Mouse (Mus musculus) c-Kit-positive CD71-positive TER-119-negative erythroid progenitor cells, embryonic 14.5 days (primary cell): Measurements from ENCODE around the gene Pgm5.
A peak's percentile ranks its signal among the peaks of the same experiment; 100 is the strongest.

Source experiments
- DNase-seq: peaks from one replicate; pipeline ENCODE4 v3.0.0-alpha.2; 2013; ENCODE audit warnings: low read depth

Gene Pgm5

DNA sequence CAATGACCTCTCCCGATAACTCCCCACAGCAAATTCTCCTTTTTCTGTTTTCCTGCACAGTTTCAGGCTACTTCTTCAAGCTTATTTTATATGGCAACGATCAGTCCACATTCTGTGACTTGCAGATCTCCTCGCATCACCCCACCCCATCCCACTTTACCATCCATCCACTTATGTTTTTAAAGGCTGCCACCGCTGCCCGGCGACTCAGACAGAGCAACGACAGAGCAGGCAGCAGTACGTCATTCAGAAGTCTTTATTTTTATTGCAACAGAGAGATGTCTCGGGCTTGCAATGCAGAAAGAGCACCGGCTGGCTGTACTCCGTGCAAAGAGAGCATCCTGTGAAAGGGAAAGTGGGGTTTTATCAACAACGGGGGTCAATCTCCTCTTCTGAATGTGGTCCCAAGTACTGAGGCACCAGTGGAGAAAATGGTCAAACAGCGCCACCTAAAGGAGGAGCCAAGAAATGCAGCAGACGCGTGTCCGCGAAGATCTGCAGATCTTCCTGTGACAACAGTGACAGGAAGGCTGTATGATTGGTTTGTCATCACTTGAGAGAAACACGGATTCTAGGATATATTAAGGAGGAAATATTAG is 9.5 kb upstream of the Pgm5 start:
- peak; percentile 44 for DNase-seq

DNA sequence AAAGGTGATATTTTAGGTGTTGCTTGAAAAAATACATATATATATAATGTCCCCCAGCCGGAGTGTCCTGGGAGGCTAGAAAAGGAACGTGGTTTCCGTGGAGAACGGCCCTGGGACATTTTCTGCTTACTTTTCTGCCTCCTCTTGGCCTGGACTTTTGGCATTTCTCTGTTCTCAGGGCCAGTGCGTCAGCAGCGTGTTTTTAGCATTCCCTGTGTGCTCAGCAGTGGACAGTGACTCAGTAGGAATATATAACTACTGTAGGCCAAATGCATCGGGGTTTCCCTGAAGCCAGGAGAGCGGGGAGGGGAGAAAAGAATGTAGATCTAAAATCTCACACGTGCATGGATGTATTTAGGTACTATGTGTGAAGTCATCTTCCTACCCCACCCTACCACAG is 3.8 kb upstream of the Pgm5 start:
- DNase-seq, result no peak

DNA sequence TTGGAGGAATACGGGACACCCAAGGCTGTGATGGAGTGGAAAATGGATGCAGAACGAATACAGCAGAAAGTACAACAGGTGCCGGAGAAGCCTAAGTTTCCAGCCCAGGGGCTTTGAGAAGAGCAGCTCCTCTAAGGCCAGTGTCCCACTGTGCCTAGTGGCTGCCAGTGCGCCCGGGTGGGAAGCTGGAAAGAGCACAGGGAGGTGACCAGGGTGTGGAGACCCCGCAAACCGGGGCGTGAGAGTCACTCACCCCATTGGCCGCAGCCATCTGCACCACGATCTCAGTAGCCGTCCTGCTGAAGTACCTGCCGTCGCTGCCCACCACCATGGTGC is 411 bp downstream of the Pgm5 start:
- DNase-seq, result no peak

DNA sequence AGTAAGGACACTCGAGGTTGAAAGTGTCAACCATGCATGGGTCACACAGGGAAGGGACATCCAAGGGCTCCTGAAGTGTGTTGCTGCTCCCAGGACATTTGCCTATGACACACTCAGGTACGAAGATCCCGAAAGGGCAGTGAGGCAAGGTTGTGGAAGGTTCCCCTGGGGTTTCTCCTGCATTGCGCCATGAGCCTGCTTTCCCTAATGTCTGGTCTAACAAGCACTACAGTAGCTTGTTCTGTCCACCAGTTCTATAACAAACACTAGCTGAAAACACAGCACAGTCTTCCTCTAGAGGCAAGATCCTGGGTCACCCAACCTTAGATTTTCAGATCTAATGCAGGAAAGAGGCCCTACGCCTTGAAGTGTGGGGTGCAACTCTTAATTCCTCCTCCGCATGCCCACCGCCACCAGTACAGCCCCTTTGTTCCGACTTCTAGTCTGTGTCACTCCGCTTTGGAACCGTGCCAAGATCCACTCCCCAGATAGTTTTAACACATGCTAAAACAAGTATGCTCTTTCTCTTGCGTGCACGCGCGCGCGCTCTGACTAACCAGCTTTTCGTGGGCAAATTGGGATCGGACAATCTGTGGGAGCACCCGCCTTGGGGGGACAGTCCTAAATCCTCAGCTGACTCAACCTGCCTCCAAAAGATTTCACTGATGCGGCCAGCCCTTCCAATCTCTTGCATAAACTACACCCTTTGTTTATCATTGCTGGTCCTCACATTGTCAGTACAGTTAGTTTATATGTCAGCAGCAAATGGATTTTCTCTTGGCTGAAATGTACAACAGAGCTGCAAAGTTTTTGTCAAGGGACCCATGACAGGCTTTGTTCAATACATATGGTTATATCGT is 10.0 kb downstream of the Pgm5 start:
- no peak for DNase-seq

DNA sequence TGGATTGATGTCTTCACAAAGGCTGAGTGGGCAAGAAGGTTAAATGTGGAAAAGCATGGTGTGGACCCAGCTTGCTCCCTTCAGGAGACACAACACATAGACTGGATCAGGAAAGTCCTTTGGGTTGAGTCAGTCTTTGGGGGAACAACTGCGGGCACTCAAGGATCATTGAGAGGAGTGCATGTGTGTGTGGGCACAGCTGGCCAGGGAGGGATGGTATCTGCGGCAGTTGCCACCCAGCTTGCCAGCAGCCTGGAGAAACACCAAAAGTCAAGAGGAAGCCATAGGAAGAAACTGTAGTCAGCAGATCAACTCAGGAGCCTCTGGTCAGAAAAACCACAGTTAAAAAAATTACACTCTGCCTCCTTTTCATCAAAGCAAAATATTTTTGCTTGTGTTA is 12.8 kb downstream of the Pgm5 start:
- no peak for DNase-seq

DNA sequence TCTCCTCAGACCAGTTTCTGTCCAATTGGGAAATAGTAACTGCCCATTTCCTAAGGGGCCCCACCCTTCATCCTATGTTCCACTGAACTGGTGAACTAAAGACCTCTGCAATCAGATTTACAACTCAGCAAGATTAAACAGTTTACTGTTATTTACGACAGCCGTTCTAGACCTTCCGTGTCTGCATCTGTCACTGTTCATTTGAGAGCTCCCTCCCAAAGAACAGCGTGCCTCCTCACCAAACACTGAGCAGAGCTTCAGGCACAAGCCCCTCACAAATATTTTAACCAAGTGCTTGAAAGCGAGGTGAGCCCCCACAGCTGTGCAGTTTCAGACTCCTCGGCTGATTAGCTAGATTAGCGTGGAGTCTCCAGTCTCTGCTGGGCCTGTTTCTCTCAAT is 13.3 kb downstream of the Pgm5 start:
- DNase-seq, result no peak

DNA sequence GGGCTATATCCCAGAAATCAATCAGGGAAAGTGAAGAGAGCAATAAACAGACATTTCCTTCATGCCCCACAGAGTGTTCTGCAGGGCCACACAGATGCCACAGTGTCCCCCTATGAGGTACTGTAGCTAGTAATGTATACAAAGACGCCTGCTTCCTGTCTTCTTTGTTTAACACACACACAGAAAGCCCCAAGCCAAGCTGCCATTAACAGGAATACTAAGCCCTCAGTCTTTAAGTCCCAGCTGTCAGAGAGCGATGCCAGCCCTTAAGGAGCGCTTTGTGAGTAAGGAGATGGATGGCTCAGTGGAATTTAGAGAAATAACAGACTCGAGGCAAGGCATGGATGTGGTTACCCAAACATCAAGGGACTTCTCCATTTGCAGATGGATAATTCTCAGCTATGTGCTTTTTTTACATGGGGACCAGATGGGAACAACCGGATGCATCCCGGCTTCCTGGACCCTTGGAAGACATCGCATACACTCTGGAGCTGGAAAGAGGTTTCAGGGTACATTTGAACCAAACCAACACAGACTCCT is 16.6 kb downstream of the Pgm5 start:
- no peak for DNase-seq

DNA sequence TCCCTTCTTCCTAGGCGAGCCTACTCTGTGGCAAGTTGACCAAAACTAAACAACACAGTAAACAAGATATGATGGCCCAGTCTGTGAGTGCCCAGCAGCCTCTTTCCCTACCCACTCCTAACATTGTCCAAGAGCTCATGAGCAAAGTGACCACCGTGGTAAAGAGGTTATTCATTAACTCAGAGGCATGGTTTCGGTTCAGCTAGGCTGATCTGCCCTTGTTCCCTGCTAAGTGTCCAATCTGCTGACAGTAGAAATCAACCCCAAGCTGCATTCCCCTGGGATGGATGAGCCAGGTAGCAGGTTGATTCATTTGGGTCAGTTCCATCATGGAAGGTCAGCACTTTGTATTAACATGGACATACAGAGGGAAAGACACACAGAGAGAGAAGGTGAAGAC is 19.6 kb downstream of the Pgm5 start:
- no peak for DNase-seq

DNA sequence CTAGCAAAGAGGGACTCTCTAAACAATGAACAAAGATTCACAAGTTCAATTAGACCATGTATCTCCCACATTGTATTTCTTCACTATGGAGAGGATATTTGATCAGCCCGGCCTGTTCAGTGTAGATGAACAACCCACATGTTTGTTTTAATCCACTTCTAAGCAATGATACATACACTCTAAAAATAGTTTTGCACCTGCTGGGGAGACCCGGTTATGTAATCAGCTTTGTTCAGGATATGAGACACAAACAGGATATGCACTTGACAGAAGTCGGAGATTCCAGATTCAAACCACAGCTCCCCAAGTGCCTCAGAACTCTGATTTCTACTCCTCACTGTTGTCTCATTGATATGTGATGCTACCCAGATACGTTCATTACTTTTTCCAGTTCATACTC is 37.1 kb downstream of the Pgm5 start:
- no peak for DNase-seq

DNA sequence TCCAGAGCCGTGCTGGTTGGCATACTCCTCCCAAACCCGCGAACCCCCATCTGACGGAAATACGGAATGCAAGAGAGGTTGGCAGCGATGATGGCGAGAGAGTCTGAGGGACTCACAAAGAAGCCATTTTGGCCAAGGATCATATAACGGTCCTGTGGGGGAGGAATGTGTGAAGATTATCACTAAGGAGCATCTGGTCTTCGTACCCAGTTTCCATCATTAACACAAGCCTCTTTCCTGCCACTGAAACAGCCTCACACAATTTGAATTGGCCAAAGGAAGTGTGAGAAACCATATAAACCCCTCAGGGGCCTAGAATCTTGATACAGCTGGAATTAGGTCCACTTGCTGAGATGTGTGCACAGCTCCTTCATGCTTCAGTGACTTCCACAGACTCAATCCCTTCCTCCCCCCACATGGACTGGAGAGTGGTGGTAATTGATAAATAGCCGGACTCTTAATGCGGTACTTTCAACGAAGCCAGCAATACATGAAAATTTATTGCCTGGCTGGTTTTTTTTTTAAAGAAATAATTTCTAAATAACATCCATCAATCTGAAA is 45.9 kb downstream of the Pgm5 start:
- no peak for DNase-seq

DNA sequence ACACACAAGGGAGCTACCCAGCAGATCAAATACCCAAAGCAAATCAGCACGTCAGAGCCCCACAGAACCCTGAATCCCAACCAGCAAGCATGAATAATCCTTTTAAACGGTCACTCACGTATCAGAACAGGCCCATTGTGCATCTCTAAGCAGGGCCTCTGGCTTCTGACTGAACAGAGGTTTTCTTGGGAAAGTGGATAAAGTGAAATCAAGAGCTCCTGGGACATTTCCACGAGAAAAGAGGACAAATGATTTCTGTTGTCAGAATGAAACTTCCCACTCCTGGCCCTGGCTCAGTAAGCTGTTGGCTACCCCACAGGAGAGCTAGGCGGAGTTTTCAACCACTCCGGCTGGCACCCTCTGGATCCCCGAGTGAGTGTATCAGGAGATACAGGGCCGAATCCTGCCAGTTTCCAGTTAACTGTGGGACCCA is 48.8 kb downstream of the Pgm5 start:
- DNase-seq, result no peak

DNA sequence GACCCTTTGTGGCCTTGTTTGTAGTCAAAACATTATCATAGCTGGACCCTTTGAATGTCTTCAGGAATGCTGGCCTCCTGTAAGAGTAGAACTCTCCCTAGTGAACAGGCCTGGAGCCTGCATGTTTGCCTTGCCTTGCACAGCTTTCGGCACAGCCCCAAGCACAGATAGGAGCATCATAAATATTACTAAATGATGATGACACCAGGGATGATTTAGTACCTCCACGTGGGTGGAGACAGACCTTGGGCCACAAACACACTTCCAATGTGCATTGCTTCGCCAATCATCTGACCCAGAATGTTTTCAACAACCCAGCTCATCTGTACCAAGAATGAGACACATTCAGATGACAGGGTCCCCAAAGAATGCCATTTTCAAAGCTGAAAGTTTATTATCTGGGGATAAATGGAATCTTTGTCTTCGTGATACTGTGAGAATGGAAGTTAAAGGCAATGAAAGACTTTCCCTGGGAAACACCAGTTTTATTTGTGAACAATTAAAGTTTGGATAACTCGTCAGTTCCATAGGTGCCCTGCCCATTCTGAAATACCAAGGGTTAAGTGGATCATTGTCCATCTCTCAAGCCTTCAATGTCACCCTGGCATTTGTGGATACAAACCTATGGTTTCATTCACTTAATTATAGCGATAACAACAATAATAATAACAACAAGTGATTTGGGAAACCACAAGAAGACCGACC is 49.4 kb downstream of the Pgm5 start:
- DNase-seq, result no peak

DNA sequence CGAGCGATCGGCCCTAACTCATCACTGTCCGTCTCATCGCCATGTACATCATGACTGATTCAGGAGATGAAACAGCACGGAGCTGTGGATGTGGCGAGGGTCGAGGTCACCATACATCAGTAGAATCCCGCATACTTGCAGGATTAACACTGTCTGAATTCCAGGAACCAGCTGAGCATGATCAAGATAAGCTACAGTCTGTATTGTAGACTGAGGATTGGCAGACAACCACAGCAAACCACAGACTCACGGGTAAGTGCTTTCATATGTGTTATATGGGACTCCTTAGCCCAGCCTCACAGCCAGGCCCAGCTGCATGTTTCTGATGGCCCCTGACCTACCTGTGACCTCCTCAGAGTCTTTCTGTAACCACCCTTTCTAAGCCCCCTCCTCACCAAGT is 50.2 kb downstream of the Pgm5 start:
- DNase-seq, result no peak

DNA sequence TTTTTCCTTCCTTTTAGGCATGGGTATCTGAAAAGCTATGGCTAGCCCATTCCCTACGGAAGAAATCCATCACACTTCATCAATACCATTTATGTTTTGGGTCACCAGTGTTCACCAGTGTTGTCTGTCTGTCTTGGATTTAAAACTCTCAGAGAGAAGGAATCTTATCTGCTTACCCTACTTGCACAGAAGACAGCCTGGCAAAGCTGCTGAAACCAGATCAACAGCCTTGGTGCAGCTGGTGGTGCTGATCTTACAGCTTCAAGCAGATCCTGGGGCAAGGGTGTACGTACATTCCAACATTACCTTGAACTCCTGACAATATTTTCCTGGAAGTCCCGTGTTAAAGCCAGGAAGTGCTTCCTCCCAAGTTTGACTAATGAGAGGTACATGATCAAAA is 55.6 kb downstream of the Pgm5 start:
- DNase-seq, result no peak

DNA sequence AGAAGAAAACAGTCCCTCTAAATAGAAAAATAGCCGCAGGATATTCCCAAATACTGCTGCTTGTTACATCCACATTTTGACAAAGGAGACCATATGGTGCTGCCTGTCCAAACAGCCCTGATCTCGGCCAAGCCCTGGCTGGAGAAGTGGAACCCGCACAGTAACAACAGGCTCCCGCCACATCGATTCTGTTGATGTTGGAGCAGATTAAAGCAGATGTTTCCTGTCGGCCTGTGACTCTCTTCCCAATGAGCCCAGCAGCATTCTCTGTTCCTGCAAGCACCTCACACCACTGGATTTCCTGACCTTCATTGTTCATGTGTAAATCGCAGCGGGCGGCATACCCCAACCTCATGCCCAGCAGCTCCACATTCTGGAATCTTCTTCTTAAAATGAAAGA is 64.0 kb downstream of the Pgm5 start:
- DNase-seq, result no peak

DNA sequence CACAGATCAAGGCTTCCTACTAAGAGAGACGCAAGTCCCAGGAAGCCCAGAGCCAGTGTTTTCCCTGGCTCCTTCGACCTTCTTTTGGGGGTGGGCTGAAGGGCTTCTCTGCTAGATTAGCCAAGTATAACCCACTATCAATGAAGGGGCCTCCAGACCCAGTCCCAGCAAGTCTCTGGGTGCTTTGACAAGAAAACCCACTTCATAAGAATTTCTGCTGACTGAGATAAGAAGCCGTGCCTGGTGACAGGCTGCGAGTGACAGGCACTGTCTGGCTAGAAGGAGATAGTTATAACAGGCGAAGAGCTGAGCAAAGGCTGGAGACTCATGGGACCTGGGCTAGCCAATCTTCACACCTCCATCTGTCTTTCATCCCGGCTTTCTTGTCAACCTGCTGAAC is 67.3 kb downstream of the Pgm5 start:
- peak; percentile 64 for DNase-seq

DNA sequence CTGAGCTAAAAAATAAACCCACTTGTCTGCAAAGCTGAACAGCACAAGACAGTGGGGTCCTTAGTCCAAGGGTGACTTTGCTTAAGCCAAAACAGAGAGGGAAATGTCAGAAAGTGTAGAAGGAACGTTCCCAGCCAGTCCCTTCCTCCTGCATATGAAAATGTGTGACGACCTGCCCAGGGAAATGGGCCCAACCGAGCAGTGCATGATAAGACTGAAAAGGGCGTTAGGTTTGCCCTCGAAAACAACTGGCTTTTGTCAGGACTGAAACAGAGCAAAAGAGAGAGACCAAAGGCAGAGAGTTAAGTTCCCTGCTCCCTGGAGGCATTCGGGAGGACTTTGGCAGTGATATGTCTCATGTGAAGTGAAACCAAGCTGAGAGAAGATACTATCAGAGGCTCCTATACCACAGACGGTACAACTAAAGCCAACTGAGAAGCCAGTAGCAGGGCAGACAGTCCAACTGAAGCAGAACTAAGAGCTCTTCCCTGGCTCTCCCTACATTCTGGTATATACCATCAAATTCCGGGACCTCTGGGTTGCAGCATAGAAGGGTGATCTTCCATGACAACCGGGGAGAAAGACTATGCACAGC is 68.0 kb downstream of the Pgm5 start:
- no peak for DNase-seq

DNA sequence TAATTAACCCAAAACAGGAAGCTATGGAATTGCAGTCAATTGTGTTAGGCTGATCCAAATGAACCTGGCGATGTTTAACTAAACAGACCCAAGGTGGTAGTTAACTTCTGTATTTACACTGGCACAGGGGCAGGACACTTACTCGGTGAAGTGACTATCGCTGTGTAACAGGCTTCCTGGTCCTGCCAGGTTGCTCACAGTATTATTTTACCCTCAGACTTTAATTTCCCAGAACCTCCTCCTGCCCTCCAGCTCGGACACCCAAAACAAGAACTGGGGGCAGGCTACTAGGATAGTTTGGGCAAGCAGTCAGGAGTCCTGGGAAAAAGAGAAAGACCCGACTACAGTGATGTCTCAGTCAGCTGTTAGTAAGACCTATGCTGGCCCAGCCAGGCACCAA is 68.8 kb downstream of the Pgm5 start:
- no peak for DNase-seq

DNA sequence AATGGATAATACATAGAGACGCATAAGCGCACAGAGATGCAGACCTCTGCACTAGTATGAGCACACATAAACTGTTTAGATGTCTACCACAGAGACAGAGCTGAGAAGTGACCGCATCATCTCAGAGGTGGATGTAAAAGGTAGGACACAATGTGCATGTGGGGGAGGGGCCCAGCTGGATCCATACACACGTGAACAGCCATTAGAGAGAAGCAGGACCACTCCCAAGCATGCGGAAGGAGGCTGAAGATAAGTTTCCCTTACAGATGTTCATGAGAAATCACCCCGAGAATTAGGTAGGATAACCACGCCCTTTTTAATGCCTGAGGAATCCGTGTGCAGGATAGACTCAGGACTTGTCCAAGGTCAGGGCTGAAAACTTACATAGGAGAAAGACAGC is 75.8 kb downstream of the Pgm5 start:
- no peak for DNase-seq

DNA sequence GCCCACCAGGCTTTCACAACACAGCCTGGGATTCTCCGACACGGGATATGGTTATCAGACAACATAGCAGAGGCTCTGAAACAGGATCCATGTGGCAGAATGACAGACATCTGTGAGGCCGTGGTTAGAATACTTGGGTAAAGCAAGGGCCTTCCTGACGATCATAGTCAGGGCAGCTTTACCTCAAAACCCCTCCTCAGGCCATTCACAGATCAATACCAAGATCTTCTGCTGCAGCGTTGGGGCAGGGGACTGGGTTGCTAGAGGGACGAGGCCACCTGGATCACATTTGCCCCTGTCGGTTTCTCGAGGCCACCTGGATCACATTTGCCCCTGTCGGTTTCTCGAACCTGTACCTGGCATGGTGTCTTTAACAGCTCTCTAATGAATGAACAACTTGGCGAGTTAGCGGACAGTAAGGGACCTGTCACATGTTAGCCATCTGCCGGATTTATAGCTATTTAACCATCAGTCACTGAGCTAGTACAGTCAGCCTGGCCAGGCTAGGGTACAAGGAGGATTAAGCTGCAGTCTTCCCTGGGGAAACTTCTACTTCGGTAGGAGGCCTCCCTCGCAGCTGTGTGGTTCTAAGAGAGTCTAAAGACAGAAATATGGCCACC is 76.5 kb downstream of the Pgm5 start:
- no peak for DNase-seq

DNA sequence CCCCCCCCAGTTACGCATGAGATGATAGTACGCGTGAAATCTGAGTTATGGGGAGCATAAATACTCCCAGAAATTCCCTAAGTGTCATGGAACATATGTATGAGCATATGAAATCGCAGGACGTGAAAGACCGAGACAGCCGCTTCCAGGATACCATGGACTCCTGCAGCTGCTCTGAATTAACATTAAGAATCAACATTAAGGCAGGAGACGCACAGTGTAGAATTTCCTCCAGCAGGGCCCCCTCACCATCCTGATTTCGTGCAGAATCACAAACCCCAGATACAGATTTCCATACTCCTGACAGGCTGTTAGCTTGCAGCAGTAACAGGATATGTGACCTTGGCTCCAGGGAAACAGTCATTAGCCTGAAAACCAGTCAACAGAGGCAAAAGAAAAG is 77.9 kb downstream of the Pgm5 start:
- DNase-seq, result no peak

DNA sequence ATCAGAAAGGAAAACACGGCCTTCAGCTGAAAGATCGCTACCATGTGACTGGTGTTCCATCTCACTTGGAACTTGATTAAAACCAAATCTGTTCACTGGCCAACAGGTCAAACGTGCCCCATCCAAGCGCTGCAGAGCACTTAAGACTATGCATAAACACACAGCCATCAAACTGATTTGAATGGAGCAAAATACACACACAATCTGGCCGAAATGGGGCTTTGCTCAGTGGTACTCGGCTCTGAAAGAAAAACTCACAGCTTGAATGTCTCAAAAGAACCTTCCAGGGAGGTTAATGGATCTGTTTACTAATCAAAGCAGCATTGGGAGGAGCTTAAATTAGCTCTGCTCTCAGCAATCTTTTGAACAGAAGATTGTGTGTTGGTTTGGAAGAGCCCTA is 81.7 kb downstream of the Pgm5 start:
- DNase-seq, result no peak
